Mouse (Mus musculus): Measurements from ENCODE around the gene Batf3.

DNA sequence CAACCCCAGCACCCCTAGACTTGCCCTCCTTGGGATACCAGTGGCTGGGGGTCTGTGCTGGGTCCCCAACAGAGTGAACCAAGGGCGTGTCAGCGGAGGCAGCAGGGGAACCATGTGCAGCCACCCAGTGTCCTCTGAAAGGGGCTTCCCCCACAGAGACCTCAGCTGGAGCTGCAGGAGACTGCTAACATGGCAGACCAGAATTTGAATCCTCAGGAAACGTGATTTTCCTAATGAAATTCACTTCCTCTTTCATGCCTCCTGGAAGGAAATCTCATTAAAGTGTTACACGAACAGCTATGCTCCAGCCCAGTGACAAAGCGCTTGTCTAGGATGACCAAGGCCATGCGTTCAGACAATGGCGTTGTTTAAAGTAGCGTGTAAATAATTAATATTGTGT, 10.7 kb upstream of the Batf3 start:
- TF ChIP-seq CTCF (IDR thresholded peaks at IDR 0.05) (no peak), EP300 (IDR thresholded peaks at IDR 0.05; ENCODE audit: insufficient read depth, low read depth, low read length) (no peak), POLR2A (IDR thresholded peaks at IDR 0.05; ENCODE audit: insufficient read depth, low read depth, low read length) (no peak)
